Mouse (Mus musculus) bone marrow macrophage, adult 2 months (primary cell): ENCODE data around the gene Ttc21b.

Source experiments
- CTCF ChIP-seq: IDR thresholded peaks from 2 replicates; pipeline ENCODE4 v1.5.1; 2012; ENCODE audit warnings: low read depth, mild to moderate bottlenecking, low read length, moderate library complexity
- POLR2A ChIP-seq: IDR thresholded peaks from 2 replicates; pipeline ENCODE4 v1.6.1; 2012; ENCODE audit warnings: mild to moderate bottlenecking, low read depth, low read length, borderline replicate concordance

GRCm38 (mm10) chr2:66171643-66172042 is 84.8 kb downstream of the Ttc21b start:
- TF ChIP-seq CTCF (no peak), POLR2A (no peak)
